Mouse (Mus musculus) kidney, embryonic 15.5 days (tissue): ENCODE data around the gene Prickle3. TPM values are rescaled to one million over a fixed set of nuclear protein-coding genes. Genes with fewer than 3 reads are reported as not detected.

Experiments
- ATAC-seq: fragments of 200-750 bp; cut with Nextera tagmentation; replicated peaks from 2 replicates; pipeline ENCODE4 v1.8.0; 2017; ENCODE audit warnings: moderate TSS enrichment; ENCODE audit not compliant: low FRiP score
- H3K27ac ChIP-seq: fragments of 300-500 bp; sonication (generic); 2 replicates; pipeline ENCODE4 v1.5.1; 2015; ENCODE audit warnings: mild to moderate bottlenecking, inconsistent platforms
- H3K27me3 ChIP-seq: fragments of 300-500 bp; sonication (generic); 2 replicates; pipeline ENCODE4 v1.6.1; 2015; ENCODE audit warnings: inconsistent platforms
- H3K36me3 ChIP-seq: fragments of 300-500 bp; sonication (generic); 2 replicates; pipeline ENCODE4 v1.6.1; 2015; ENCODE audit warnings: inconsistent platforms
- H3K4me1 ChIP-seq: fragments of 300-500 bp; sonication (generic); 2 replicates; pipeline ENCODE4 v1.6.1; 2015; ENCODE audit warnings: inconsistent platforms
- H3K4me2 ChIP-seq: fragments of 300-500 bp; sonication (generic); 2 replicates; pipeline ENCODE4 v1.6.1; 2015; ENCODE audit warnings: moderate library complexity, mild to moderate bottlenecking, inconsistent platforms
- H3K4me3 ChIP-seq: fragments of 300-500 bp; sonication (generic); replicated peaks from 2 replicates; pipeline ENCODE4 v1.5.1; 2015; ENCODE audit warnings: mild to moderate bottlenecking, inconsistent platforms
- H3K9ac ChIP-seq: fragments of 300-500 bp; sonication (generic); 2 replicates; pipeline ENCODE4 v1.6.1; 2015; ENCODE audit warnings: mild to moderate bottlenecking, inconsistent platforms
- H3K9me3 ChIP-seq: fragments of 300-500 bp; sonication (generic); replicated peaks from 2 replicates; pipeline ENCODE4 v1.6.1; 2016; ENCODE audit warnings: inconsistent platforms
- WGBS: fragments of 180-500 bp; shearing (Covaris S2); methylation state at CpG from one replicate; pipeline ENCODE4 v1.1.7; 2015; ENCODE audit warnings: mixed read lengths; 5-methylcytosine and 5-hydroxymethylcytosine counted together
- polyA plus RNA-seq: library from polyadenylated mRNA; unstranded; fragments of >200 nt; fragmentation: Nextera tagmentation; extraction: Ambion mirVana; gene quantifications from 2 replicates; pipeline ENCODE4 v1.2.1, GENCODE M21; 2015

Gene Prickle3
- polyA plus RNA-seq: 10.9 and 13.2 TPM in 2 replicates

DNA sequence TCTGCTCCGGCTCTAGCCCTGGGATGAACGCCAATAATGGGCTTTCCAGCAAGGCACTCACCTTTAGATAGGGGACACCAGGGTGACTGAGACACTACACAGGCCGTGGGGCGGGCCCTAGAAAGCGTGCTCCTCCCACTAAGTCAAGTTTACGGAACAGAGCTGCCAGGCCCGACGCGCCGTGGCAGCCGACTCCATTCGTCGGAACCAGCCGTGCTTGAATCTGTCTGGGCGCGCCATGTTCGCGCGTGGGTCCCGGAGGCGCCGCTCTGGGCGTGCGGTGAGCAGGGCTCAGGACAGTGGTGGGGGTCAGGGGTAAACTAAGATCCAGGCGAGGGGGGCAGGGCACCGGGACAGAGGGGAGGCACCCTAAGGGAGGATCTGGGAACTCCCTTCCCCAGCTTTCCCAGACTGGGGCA is at the start of gene Prickle3:
Prickle3 (plus strand) TSS at position 40 of the 419 bp plus-strand sequence.
- WGBS: 18% methylated on average over 26 of the region's 26 CpGs
- H3K27ac ChIP-seq: peak within 1 kb of the TSS; percentile 89
- peak; percentile 38; the same call in 1 of the 2 replicates for ATAC-seq

GRCm38 (mm10) chrX:7610035-7610434 is 47.0 kb upstream of the Prickle3 start:
- Histone ChIP-seq H3K9me3 (no peaks in the 10 kb centered on the region), H3K9ac (no peak overlapping the region), H3K4me2 (peak overlapping the region; percentile 84), H3K36me3 (no peaks in the 10 kb centered on the region), H3K4me1 (no peaks in the 10 kb centered on the region), H3K27me3 (no peaks in the 10 kb centered on the region; the same call in 1 of the 2 replicates), H3K27ac (no peak overlapping the region), H3K4me3 (peak overlapping the region; percentile 44)
- WGBS: 15% methylated on average over 21 of the region's 21 CpGs
- no peak for ATAC-seq

More for the DNA sequence above, at the start of gene Prickle3:
- H3K4me3 ChIP-seq: peak within 1 kb of the TSS; percentile 57
- no peaks in the 10 kb centered on the region for H3K27me3 ChIP-seq
- peak within 1 kb of the TSS; percentile 50 for H3K9ac ChIP-seq
- peak within 1 kb of the TSS; percentile 65 for H3K4me2 ChIP-seq
- H3K4me1 ChIP-seq: peaks cover 14% of the 10 kb centered on the region; the same call in 1 of the 2 replicates
- no peaks in the 10 kb centered on the region for H3K9me3 ChIP-seq
- H3K36me3 ChIP-seq: 0 out of 2 replicates have a peak, but pooled peaks cover 5% of the 10 kb centered on the region

DNA sequence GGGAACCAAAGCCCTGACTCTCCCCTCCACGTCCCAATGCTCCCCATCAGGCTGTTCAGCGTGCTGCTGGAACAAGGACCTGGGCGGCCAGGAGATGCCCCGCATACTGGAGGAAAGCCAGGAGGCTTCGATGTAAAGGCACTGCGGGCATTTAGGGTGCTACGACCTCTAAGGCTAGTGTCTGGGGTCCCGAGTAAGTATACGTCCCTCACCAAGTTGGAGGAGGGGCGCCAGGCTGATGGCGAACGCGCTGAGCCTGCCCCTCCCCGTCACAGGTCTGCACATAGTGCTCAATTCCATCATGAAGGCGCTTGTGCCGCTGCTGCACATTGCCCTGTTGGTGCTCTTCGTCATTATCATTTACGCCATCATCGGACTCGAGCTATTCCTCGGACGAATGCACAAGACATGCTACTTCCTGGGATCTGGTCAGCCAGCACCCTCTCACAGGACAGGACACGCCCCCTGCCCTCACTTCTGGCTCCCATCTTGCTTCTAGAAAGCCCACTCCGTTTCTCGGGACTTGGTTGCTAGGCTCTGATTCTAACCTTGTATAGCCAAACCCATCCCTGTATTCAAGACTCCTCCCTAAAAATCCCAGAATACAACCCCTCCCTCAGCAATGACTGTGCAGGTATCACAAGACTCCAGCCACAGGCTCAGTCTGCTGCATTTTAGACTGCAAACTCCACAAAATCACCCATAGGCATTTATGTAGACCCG is 46.4 kb upstream of the Prickle3 start:
- 21% methylated on average over 26 of the region's 26 CpGs for WGBS
- Histone ChIP-seq H3K4me2 (peak overlapping the region; percentile 84), H3K4me3 (peak overlapping the region; percentile 44), H3K4me1 (no peaks in the 10 kb centered on the region), H3K27ac (no peak overlapping the region), H3K27me3 (no peaks in the 10 kb centered on the region; the same call in 1 of the 2 replicates), H3K9me3 (no peaks in the 10 kb centered on the region), H3K36me3 (no peaks in the 10 kb centered on the region), H3K9ac (no peak overlapping the region)
- no peak for ATAC-seq

DNA sequence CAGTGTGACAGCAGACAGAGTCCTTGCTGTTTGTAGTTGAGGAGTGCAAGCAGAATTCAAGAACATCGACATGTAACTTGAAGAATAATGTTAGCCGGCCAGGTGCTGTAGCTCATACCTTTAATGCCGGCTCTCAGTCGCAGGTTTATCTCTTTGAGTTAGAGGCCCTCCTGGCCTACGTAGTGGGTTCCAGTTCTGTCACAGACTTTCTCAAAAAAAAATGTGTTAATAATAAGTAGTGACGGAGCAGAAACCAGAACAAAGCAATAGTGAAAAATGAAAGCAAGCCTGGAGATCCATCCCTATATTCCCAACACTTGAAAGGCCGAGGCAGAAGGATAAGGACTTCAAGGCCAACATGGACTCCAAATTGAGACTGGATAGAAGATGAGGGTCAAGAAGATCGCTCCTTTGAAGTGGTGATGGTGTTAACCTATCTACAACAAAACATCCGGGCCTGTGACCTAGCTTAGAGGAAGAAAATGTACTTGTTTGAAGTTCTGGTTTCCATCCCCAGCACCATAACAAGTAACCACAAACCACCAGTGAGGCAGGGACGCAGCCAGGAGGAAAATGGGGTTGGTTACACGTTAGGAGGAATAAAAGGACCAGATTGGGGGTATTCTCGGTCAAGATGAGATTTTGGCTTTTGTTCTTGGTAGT is 39.0 kb upstream of the Prickle3 start:
- Histone ChIP-seq H3K4me2 (no peak overlapping the region), H3K9ac (no peak overlapping the region), H3K27me3 (no peaks in the 10 kb centered on the region), H3K4me1 (no peaks in the 10 kb centered on the region), H3K4me3 (no peak overlapping the region), H3K36me3 (no peaks in the 10 kb centered on the region), H3K9me3 (no peaks in the 10 kb centered on the region), H3K27ac (no peak overlapping the region)
- no peak for ATAC-seq
- WGBS: 78% methylated on average over 12 of the region's 12 CpGs

GRCm38 (mm10) chrX:7632560-7632959 is 24.5 kb upstream of the Prickle3 start:
- Histone ChIP-seq H3K36me3 (no peaks in the 10 kb centered on the region), H3K9me3 (no peaks in the 10 kb centered on the region), H3K27me3 (no peaks in the 10 kb centered on the region), H3K4me1 (no peaks in the 10 kb centered on the region), H3K4me3 (no peak overlapping the region), H3K9ac (no peak overlapping the region), H3K27ac (no peak overlapping the region), H3K4me2 (no peak overlapping the region)
- ATAC-seq: no peak
- WGBS: 87% methylated on average over 6 of the region's 6 CpGs

GRCm38 (mm10) chrX:7635101-7635500 is 22.0 kb upstream of the Prickle3 start:
- Histone ChIP-seq H3K4me2 (no peak overlapping the region), H3K4me1 (no peaks in the 10 kb centered on the region), H3K4me3 (no peak overlapping the region), H3K36me3 (no peaks in the 10 kb centered on the region), H3K9ac (no peak overlapping the region), H3K27me3 (peaks cover 12% of the 10 kb centered on the region), H3K27ac (no peak overlapping the region), H3K9me3 (no peaks in the 10 kb centered on the region)
- no peak for ATAC-seq
- 72% methylated on average over 3 of the region's 3 CpGs for WGBS

DNA sequence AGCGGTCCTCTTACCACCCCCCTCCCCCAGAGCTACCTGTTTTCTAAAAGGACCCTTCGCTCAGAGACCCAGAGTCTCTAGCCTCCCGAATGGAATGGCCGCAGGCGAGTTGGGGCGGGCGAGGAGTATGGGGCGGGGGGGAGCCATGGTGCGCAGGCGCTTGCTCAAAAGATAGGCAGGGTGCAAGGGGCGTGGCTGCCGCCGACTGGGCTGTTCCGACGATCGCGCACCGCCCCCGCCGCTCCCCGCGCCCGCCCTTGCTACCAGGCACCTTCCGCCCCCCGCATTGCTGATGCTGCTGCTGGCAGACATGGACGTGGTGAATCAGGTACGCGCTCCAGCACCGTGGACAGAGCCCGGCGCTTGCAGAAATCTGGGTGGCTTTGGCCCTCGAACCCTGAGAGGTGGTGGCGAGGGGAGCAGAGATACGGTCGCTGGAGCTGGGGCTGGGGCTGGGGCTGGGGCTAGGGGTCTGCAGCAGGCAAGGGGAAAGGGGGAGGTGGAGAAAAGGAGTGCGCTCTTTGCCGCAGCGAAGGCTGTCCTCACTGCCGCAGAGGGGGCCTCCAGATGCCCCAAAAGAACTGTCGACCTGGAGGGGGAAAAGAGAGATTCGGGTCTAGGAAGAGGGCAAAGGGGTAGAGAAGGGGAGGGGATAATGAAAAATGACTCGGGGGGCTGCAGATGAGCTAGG is 18.5 kb upstream of the Prickle3 start, which contains the start of gene Syp:
Syp (plus strand) TSS at position 71 of the 691 bp plus-strand sequence.
- Histone ChIP-seq H3K4me1 (no peaks in the 10 kb centered on the region), H3K9ac (no peak within 1 kb of the TSS), H3K36me3 (no peaks in the 10 kb centered on the region), H3K4me3 (peak within 1 kb of the TSS; percentile 36), H3K27me3 (peaks cover 17% of the 10 kb centered on the region), H3K27ac (no peak within 1 kb of the TSS), H3K9me3 (no peaks in the 10 kb centered on the region), H3K4me2 (peak within 1 kb of the TSS; percentile 55)
- ATAC-seq: peak; percentile 89
- 25% methylated on average over 25 of the region's 42 CpGs for WGBS

DNA sequence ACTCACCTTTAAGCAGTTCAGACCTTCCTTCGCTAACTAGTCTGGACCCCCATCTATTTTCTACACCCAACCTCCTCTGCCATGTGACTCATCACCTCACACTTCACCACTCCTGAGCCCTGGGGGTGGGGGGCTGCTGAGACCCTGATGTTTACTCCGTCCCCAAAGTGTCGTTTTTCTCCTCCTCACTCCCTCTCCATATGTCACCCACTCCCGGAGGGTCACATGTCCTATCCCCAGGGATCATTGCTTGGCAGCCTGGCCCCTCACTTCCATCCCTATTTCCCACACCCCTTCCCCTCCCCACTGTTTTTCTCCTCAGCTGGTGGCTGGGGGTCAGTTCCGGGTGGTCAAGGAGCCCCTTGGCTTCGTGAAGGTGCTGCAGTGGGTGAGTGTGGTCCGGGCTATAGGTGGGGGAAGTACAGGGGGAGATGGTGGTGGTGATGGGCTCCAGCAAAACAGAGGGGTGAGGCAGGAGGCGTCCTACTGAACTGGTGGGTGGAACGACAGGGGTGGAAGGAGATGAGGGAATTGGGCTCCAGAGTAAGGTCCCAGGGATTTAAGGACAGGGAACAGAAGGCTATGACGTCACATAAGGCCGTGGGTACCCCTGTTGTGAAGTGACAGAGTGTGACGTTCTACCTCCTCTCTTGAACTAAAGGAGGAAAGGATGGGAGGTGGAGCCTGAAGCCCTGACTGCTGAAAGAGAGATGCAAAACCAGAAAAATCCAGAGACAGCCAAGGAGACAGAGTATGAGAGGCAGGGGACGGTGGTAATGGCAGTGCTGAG is 17.3 kb upstream of the Prickle3 start:
- Histone ChIP-seq H3K27ac (no peak overlapping the region), H3K9ac (no peak overlapping the region), H3K36me3 (no peaks in the 10 kb centered on the region), H3K27me3 (peaks cover 17% of the 10 kb centered on the region), H3K4me1 (no peaks in the 10 kb centered on the region), H3K9me3 (no peaks in the 10 kb centered on the region), H3K4me3 (no peak overlapping the region), H3K4me2 (peak overlapping the region; percentile 55; the same call in 1 of the 2 replicates)
- WGBS: 20% methylated on average over 13 of the region's 13 CpGs
- no peak for ATAC-seq

DNA sequence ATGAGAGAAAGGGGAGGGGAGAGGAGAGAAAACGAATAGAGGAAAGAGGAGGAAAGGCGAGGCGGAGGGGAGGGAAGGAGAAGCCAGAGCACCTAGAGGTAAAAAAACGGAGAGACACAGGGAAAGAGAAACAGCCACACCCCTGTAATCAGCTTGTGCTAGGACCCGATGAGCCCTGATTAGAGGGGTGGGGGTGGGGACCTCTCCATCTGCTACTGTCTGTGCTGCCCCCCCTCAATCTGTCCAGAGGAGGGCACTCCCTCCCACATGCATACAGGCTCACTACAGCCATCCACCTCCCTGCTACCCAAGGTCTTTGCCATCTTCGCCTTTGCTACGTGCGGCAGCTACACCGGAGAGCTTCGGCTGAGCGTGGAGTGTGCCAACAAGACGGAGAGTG is 16.3 kb upstream of the Prickle3 start:
- no peak overlapping the region for H3K27ac ChIP-seq
- H3K27me3 ChIP-seq: peaks cover 17% of the 10 kb centered on the region
- WGBS: 28% methylated on average over 12 of the region's 12 CpGs
- no peak overlapping the region for H3K9ac ChIP-seq
- H3K4me1 ChIP-seq: no peaks in the 10 kb centered on the region
- no peak overlapping the region for H3K4me3 ChIP-seq
- H3K9me3 ChIP-seq: no peaks in the 10 kb centered on the region
- no peak for ATAC-seq
- no peaks in the 10 kb centered on the region for H3K36me3 ChIP-seq
- H3K4me2 ChIP-seq: no peak overlapping the region

GRCm38 (mm10) chrX:7645349-7645748 is 11.7 kb upstream of the Prickle3 start:
- Histone ChIP-seq H3K9ac (no peak overlapping the region), H3K4me1 (no peaks in the 10 kb centered on the region), H3K27me3 (peaks cover 4% of the 10 kb centered on the region; the same call in 1 of the 2 replicates), H3K9me3 (no peaks in the 10 kb centered on the region), H3K4me3 (no peak overlapping the region), H3K4me2 (no peak overlapping the region), H3K36me3 (no peaks in the 10 kb centered on the region), H3K27ac (no peak overlapping the region)
- ATAC-seq: no peak
- 19% methylated on average over 5 of the region's 5 CpGs for WGBS

- ATAC-seq: peak; percentile 97
- Histone ChIP-seq H3K27me3 (no peaks in the 10 kb centered on the region), H3K27ac (peak overlapping the region; percentile 88), H3K4me1 (no peaks in the 10 kb centered on the region), H3K9ac (peak overlapping the region; percentile 62), H3K9me3 (no peaks in the 10 kb centered on the region), H3K4me3 (peak overlapping the region; percentile 52), H3K36me3 (no peaks in the 10 kb centered on the region), H3K4me2 (peak overlapping the region; percentile 65)
- WGBS: 18% methylated on average over 25 of the region's 25 CpGs
These were observed 8.3 kb upstream of the Prickle3 start for GRCm38 (mm10) chrX:7648671-7649304.
